Mouse (Mus musculus) cerebellum, adult 11-12 months (tissue): ENCODE measurements around the gene Cpvl.

ENCODE experiments used
- DNase-seq: peaks from one replicate; pipeline ENCODE4 v3.0.0; 2022

The Cpvl gene

DNA sequence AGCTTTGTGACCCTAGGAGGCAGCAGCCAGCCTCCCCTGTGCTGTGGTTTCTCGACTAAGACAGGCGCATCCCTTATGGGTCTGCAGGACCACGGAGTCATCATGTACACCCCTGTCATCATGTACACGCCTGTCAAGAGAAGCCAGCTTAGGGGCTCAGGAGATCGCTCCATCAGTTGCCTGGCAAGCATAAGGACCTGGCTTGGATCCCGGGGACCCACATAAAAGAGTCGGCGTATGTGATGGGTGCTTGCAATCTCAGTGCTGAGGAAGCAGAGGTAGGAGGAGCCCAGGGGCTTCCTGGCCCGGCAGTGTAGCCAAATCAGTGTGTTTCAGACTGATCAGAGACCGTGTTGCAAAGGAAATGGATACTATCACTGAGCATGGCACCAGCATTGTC lies 9.4 kb downstream of the Cpvl start:
- no peak for DNase-seq

DNA sequence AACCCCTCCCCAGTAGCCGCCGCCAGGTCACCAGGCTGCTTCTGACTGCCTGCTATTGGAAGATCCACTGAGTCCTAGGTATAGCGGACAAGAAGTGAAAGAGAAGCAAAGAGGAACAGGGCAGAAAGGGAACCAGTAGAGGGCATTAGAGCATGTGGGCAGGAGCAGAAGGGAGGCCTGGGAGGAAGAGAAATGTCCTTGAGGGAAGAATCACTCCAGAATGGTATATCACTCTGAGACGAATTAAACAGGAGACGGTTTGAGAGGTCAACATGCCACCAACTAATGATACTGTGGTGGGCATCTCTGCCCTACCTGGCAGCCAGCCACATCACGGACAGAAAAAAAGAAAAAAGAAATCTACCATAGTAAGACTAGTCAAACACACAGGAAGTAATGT lies 9.9 kb downstream of the Cpvl start:
- DNase-seq, result peak; percentile 40

DNA sequence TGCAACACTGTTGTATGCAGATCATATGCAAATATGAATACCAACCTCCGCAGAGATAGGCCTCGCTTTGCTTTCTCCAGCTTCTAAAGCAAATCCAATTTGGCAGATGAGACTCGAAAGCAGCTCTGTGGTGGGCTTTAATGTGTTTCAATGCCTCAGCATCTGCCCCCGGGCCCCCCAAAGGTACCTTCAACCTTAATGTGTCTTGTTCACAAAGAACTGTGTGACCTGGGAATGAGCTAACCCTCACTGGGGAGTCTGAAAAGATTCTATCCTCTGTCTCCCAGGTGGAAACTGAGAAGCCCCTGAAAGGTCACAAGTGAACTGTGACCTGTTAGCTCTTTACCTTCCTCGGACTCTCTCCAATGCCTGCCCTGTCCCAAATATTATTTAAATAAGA lies 11.9 kb downstream of the Cpvl start:
- no peak for DNase-seq

DNA sequence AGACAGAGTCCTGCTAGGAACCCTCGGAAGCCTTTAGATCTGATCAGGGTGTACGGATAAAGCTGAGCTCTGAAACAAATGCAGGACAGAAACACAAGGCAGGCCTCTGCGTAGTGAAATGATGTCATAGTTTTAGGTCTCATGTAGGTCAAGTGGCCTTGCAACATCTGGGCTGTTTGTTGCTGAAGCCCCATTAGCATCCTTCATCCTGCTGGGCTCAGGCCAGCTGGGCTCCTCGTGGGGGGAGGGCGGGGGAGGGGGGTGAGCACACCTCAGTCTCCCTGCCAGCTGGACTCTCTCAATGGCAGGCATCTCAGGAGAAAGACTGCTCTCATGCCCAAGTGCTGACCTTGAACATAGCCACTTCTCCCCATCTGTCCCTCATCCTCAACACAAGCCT lies 12.6 kb downstream of the Cpvl start:
- no peak for DNase-seq

DNA sequence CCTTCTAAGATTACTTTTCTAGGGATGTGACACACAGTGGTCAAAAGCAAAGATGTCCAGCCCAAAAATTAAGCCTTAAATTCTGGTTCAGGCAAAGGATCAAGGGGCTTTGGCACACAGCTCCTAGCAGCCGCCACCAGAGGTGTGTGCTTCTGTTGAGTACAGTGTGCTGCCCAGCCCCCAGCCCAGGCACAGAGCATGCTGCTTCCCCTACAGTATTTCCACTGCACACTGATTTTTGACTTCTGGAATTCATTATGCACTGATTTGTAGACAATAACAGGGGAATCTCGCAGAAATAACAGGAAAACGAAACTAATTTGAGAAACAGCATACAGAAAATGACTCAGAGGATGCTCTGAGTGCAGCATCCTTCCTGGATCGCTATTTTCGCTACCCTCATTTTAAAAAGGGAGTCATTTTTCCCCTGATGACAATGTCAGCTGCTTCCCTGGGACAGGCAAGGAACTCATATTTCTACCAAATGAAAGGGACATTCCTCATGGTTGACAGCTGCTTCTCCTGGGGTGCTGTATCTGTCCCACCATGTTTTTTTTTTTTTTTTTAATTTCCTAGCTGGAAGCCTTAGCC lies 14.5 kb downstream of the Cpvl start:
- DNase-seq, result no peak

DNA sequence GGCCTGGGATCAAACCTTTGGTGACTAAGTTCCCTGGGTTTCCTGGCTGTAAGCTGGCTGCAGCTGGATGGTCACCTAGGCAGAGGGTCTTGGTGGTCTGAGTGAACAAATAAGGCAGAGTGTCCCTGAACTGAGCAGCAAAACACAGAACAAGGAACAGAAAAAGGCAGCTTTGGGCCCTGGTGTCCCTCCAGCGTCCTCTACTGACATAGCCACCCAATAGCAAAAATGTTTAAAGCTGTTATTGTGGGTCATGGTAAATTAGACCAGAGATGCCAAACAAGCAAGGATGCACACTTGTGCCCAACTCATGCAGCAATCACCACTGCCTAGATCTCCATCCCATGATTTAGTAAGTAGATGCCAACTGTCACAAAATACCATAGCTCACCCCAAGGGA lies 16.5 kb downstream of the Cpvl start:
- no peak for DNase-seq

DNA sequence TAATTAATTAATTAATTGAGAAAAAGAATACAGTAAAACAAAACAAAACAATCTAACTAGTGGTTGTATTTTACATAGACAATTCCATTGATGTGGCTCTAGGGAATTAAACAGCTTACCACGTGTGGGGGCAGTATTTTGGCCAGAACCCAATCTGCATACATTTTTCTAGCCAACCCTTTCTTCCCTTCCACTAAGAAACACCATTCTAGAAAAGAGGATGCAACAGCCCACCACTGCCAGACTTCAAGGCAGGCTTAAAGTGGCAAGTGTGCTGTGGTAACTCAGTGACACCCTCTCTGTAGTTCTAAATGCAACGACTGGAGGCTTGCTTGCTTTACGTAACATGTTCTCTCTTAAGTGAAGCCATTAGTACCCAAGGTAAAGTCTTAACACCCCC lies 18.6 kb downstream of the Cpvl start:
- no peak for DNase-seq

DNA sequence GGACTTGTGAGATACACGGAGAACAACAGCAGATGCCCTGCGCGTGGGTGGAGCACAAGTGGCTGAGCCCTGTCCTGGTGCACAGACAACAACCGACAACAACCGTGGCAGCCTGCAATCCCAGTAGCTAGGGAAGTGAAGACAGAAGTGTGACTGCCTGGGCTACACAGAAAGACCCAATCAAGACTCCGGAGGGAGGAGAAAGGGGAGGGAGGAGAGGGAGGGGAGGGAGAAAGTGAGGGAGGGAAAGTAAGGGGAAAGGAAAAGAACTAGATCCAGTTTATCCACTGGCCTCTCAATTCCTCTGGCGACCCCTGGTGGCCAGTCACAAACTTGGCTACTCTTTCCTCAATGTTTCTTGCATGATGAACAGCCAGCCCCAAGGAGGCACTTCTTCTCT lies 20.1 kb downstream of the Cpvl start:
- peak; percentile 71 for DNase-seq

DNA sequence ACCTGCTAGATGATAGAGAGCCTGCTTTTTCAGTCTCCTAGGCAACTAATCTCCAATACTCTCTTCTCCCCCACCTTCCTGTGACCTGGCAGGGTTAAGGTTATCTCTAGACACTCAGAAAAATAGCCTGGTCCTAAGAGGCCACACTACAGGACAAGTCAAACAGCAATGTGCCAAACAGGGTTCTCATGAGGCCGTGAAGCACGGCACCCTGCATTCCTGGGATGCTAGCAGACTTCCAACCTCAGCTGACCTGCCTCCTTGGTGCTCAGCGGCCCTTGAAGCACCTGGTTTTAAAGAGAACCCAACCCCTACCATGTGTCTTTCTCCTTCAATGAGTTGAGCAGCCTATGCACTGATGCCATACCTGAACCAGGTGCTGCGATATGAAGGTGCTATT lies 22.0 kb downstream of the Cpvl start:
- DNase-seq, result no peak

DNA sequence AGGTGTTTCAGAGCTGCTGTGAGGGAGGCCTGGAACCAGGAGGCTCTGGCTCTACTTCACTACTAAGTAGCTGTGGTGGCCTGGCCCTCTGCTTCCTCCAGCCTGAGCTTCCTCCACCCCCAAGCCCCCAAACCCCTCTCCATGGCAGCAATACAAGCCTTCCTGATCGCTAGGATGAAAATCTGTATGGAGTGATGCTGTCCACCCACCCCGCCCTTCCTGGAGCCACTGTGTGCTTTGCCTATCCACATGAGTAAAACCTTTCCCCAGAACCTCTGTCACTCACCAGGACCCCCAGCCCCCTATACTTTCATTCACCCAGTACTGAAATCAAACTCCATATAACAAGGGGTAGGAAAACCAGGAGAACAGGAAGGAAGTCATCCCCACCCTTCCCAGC lies 22.6 kb downstream of the Cpvl start:
- DNase-seq, result no peak

DNA sequence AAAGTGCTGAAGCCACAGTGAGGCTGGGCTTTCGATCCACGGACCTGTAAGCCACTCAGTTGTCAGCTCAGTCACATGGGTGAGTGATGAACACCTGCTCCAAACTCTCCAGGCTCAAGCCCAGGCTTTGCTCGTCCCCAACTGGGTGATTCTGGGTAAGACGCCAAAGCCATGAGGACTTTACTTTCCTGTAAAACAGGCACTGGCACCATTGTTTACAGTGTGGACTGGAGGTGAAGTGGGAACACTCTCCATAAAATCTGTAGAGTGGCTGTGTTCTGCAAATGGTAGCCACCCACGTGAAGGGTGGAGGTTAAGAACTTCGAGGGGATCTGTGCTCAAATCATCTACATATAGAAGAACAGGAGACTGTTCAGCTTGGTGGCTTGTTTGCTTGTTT lies 23.2 kb downstream of the Cpvl start:
- DNase-seq, result no peak

DNA sequence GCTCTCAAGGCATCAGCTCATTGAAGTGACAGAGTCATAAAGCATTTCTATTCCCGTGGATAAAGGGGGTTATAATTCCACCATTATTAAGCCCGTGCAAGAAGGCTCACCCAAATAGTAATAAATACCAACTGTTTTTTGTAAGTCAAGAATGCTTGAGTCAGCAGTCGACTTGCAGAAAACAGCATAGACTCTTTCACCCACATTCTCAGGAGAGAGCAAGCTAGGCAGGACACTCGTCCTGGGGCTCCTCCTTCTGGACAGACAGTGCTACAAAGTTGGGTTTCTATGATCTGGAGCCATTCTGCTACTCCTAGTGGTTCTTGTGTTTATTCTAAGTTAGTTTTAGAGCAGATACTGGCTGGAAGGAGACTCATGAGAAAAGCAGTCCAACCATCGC lies 24.4 kb downstream of the Cpvl start:
- DNase-seq, result no peak

DNA sequence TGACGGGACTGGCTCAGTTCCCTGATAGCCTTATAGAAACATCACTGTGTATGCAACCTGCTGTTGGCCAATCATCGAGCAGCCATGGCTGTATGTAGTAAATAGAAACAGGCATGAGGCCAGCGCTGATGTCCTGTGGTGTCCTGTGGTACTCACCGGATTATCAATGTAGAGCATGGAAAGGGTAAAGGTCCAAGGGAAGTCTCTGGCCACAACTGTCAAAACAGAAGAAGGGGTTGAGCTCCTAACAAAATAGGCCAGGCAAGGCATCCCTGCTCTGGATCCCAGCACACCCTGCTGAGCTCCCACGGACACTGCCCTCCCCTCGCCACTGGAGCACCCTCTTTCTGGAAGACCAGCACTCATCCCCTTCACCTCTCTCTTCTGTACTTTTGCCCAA lies 25.1 kb downstream of the Cpvl start:
- DNase-seq, result no peak

DNA sequence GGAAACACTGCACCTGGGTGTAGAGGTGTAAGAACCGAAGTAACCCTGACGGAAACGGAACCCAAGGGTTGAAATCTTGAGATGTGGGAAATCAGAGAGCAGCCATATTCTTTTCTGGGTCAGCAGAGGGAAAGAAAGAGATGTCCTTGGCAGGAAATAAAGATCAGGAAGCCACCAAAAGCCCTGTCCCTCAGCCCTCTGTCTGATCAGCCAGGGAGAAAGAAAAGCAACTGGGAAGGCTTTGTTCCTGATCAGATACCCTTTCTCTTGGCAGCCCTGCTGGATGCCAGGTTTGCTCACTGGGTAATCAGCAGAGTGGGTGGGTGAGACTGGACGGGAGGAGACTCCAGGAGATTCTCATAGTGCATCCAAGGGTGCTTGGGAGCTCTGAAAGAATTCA lies 27.1 kb downstream of the Cpvl start:
- DNase-seq, result no peak

DNA sequence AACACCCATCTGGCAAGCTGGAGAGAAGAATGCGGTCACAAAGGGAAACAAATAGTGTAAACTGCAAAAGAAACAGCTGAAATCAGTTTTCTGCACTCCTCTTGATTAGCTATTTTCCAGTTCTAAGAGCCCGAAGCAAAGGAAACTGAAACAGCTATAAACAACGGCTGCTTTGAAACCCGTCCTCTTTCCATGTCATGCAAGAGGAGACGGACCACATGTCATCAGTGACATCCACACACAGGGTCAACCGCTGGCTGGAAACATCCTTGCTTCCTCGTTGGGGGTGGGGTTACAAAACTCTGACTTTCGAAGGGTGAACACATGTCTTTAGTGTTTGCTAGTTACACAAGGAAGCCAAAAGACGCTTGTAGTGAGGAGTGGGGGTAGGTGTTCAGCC lies 27.6 kb downstream of the Cpvl start:
- no peak for DNase-seq

DNA sequence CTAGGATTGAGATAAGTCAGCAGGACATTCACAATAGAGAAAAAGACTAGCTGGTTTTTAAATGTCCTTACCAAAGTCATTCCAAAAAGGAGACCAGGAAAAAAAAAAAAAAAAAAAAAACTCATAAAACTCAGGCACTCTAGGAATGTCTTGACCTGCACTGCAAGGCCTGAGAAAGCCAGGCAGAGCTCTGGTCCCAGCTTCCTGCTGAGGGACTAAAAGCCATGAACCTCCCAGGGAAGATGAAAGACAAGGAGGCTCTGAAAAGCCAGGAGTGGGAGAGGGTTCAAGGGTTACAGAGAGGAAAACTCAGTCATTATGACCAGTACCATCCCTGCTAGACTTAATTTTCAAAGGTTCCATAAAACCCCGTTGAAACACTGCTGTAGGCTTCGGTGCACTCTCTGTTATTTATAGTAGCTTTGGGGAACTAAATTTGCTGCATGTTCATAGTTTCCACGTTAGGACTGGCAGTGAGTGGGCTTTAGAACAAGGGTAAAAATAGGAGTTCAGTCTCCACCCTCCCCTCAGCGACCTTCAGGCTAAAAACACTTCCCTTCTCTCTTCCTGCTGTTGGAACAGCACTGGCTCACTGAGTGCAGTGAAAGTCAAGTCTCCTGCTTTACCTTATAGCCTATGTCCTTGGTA lies 30.0 kb downstream of the Cpvl start:
- DNase-seq, result no peak

DNA sequence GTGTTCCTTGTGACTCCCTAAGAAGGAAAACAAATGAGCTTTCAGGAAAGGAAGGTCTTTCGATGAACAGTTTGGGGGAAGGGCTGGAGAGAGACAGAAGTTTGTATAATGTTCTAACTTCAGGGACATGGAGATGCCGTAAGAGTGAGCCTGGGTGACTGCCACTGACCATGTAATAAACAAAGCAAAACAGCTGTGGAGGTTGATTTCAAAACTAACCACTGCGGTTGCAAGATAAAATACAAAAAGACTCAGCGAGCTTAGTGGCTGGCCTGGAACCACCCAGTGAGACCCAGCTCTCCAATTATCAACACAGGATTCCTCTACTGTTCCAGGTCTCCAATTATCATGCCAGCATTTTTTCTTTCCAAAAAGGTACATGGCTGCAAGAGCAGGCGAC lies 33.6 kb downstream of the Cpvl start:
- DNase-seq, result no peak

DNA sequence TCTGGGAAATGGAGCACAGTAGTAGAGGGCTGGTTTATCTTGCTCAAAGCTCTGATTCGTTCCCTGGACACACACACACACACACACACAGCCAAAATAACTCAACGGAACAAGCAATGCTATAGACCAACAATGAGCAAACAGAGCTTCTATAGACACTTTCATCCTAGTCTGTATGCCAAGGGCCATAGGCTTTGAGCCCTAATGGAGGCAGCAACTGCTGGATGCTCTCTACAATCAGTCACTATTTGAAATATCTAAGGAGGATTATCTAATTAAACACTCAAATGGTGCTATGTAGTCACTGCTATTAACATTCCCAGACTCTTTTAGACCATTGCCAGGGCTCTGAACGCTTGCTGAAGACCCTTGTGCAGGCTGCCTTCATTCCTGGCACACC lies 34.1 kb downstream of the Cpvl start:
- DNase-seq, result no peak

DNA sequence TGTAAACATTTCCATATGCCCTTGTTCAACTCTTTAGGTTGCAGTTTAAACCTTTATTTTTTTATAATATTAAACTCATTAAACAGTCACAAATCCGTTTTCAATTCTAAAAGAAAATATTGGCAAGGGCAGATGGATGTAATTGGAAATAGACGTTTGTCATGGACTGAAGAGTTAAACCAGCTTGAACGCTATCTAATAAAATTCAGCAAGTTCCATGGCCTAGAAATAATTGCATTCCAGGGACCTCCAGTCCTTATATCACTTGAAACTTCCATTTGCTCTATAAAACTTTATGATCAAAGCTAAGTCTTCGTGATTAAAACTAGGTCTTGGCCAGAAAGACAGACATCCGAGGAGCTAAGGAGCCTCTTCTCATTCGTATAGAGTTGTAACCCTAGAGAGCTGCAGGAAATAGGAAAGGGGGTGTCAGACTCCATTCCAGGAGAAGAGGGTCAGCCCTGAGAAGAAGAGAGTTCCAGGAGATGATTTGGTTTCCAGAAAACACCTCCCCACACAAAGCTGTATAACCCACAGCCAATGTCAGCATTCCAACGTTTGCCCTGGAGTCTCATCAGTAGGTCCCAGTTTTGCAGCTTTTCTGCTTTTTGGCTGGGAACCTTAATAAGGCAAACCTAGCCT lies 36.2 kb downstream of the Cpvl start:
- DNase-seq, result no peak

DNA sequence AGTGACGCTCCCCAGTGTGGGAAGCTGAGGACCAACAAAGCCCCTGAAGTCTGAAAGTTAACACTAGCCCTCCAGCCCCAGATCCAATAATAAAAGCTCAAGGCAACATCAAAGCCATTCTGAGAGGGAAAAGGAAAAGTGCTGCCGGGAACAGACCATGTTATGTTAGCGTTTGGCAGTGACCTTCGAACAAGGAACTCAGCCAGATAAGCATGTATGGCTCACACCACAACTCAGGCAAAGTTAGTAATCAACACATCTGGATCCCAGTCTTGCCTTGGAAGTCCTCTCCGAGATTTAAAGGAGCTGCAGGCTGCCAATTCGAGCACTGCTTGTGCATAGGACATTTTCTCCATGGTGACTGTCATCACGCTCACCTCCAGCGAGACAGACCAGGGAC lies 38.7 kb downstream of the Cpvl start:
- no peak for DNase-seq

DNA sequence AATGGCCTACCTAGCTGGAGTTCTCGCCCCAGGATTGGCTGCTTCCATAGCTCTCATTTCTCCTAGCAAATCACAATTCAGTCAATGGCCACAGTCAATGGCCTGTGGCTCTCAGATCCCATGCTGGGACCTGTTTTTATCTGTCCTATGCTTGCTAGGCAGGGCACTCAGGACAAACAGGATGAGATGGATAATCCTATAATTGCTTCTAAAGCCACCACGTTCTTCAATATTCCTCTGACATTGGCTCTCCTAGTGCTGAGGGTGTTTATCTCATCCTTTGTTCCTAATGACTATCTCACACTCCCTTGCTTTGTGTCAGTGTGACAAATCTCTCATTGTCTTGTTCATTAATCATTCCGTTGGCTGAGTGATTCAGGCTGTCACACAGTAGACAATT lies 39.5 kb downstream of the Cpvl start:
- no peak for DNase-seq

DNA sequence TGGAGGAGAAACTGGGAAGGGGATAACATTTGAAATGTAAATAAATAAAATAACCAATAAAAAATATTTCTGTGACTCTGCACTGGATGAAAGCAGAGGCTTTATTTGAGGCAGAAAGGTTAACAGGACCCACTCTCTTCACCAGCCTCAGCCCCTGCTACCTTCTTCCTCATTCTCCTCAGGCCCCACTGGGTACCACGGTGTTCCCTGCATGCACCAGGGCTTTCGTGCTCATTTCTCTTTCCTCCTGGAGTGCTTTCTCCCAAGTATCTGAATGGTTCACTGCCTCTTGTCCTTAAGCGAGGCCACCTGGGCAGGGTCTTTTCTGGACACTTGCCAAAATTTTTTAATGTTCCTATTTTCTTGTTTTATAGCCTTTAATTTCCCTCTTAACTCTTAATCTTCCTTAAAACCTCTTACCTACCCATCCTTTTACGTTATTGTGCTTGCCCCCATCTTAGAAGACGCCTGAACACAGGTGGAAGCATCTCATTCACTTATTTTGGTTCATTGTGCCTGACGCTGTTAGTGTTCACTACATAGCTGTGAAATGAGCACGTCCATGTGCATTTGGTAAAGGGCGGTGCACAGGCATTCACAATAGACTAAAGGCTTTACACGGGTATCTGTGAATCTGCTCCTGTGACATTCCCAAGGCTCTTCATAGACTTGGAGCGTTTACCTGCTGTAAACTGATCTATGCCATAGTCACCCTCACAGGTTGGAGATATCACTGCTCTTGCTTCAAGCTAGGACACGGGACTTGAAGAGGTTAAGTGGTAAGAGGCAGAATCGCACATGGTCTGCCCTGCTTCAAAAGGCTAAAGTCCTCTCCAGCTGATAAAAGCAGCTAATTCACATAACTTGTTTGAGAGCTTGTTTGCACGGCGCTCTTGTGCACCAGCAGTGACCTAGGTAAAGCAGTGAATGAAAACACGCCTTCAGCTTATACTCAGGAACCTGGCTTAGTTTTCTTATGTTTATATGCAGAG lies 41.0 kb downstream of the Cpvl start:
- no peak for DNase-seq

DNA sequence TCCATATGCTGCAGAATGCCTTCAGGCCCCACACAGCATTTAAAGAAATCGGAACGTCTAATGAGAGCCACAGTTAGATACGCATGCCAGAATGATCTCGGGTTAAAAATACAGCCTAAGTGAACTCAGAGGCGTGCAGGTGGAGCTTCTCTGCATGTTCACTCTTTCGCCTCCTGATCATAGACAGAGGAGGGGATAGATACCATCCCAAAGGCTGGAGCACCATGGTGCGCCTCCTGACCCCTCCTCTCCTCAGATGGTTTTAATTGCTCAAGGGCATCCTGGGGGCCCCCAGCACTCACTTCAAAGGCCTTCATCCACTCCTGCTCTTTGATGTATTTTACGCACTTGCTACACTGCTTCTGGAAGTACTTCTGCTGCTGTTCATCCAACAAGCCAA lies 46.9 kb downstream of the Cpvl start:
- no peak for DNase-seq

DNA sequence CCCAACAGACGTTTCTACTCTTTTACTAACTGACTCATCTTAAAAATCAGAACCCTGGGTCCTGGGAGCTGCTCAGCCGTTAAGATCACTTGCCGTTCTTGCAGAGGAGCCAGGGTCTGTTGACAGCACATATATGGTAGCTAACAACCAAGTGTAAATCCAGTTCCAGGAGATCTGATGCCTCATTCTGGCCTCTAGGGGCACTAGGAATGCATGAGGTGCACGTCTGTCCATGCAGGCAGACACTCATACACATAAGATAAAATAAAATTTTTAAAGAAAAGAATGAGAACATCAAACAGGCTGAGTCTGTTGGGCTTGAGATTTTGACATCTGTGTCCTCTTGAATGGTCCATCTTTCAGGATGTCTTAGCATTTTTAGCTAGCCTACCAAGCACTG lies 48.6 kb downstream of the Cpvl start:
- DNase-seq, result no peak
